Comparison of ENCODE assay signal across 13 mouse cellular contexts in the genomic region with DNA sequence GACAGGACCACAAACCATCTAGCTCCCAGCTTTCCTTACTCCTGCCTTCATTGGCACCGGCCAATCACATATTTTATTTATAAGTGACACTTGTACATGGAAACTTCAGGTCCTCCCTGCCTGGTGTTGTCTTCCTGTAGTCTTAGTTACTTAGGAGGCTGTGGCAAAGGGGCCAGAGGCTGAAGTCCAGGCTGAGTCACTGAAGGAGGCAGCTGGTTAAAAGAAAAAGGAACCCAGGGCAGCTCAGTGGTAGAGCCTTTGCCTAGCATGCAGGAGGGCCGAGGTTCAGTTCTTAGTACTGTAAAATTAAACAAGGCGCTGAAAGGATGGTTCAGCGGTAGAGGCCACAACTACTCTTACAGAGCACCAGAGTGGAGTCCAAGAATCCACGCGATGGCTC. TPM values are rescaled to one million over a fixed set of nuclear protein-coding genes. Genes with fewer than 3 reads are reported as not detected.
DNase-seq lines count a peak whose midpoint lies in the region; ATAC-seq and TF ChIP-seq lines count a peak whose summit lies in the region.
"Had no signal": no experiment of that assay in that cellular context is flagged by ENCODE, and none has a peak within 500 bp of the region (broad histone marks: within the 10 kb centered on the region; RNA-seq: fewer than 3 reads in every experiment).

No protein-coding gene starts in this region.

- no peaks in the 10 kb centered on the region for H3K36me3 ChIP-seq in forebrain, embryonic 13.5 days (ENCODE audit: poor library complexity, severe bottlenecking)
- H3K36me3 ChIP-seq in hindbrain, embryonic 12.5 days, result no peaks in the 10 kb centered on the region
- H3K36me3 ChIP-seq in midbrain, postnatal 0 days (ENCODE audit: insufficient read depth, low read length), result no peaks in the 10 kb centered on the region
- H3K36me3 ChIP-seq: limb, embryonic 15.5 days; lung, embryonic 15.5 days had no signal

- H3K9ac ChIP-seq in forebrain, embryonic 13.5 days, result no peak overlapping the region
- no peak overlapping the region for H3K9ac ChIP-seq in hindbrain, embryonic 12.5 days
- H3K9ac ChIP-seq in midbrain, postnatal 0 days (replicated peaks; ENCODE audit: low read length, poor library complexity, severe bottlenecking), result peak overlapping the region; percentile 75; the same call in 1 of the 2 replicates
- H3K9ac ChIP-seq: lung, embryonic 15.5 days had no signal

- 71% methylated on average over 6 of the region's 6 CpGs for WGBS in forebrain, embryonic 13.5 days
- 71% methylated on average over 6 of the region's 6 CpGs for WGBS in hindbrain, embryonic 12.5 days
- WGBS in midbrain, postnatal 0 days, result 67% methylated on average over 6 of the region's 6 CpGs

- no peaks in the 10 kb centered on the region for H3K9me3 ChIP-seq in forebrain, embryonic 13.5 days (replicated peaks)
- H3K9me3 ChIP-seq in hindbrain, embryonic 12.5 days (replicated peaks), result no peaks in the 10 kb centered on the region
- no peaks in the 10 kb centered on the region for H3K9me3 ChIP-seq in midbrain, postnatal 0 days (ENCODE audit: low read length)
- H3K9me3 ChIP-seq: limb, embryonic 15.5 days; lung, embryonic 15.5 days had no signal

- ATAC-seq in forebrain, embryonic 13.5 days, result no peak
- no peak for ATAC-seq in hindbrain, embryonic 12.5 days (ENCODE audit: low FRiP score)
- no peak for ATAC-seq in midbrain, postnatal 0 days (ENCODE audit: low FRiP score)

- H3K27me3 ChIP-seq in forebrain, embryonic 13.5 days, result peaks cover 3% of the 10 kb centered on the region; the same call in 1 of the 2 replicates
- peaks cover 15% of the 10 kb centered on the region for H3K27me3 ChIP-seq in hindbrain, embryonic 12.5 days
- no peaks in the 10 kb centered on the region for H3K27me3 ChIP-seq in midbrain, postnatal 0 days (ENCODE audit: insufficient read depth, low read length)

- no peak overlapping the region for H3K27ac ChIP-seq in forebrain, embryonic 13.5 days
- H3K27ac ChIP-seq in hindbrain, embryonic 12.5 days, result no peak overlapping the region
- H3K27ac ChIP-seq in midbrain, postnatal 0 days (ENCODE audit: low read depth, low read length), result peak overlapping the region; percentile 77; the same call in 1 of the 2 replicates
- H3K27ac ChIP-seq: limb, embryonic 15.5 days; lung, embryonic 15.5 days had no signal

- peaks cover 21% of the 10 kb centered on the region for H3K4me1 ChIP-seq in forebrain, embryonic 13.5 days
- H3K4me1 ChIP-seq in hindbrain, embryonic 12.5 days, result peaks cover 13% of the 10 kb centered on the region
- 0 out of 2 replicates have a peak, but pooled peaks cover 4% of the 10 kb centered on the region for H3K4me1 ChIP-seq in midbrain, postnatal 0 days (ENCODE audit: insufficient read depth, low read length)

- 0 out of 2 replicates have a peak overlapping the region, but pooled peaks have one; percentile 53 for H3K4me3 ChIP-seq in forebrain, embryonic 13.5 days
- H3K4me3 ChIP-seq in hindbrain, embryonic 12.5 days, result no peak overlapping the region
- peak overlapping the region; percentile 58; the same call in 1 of the 2 replicates for H3K4me3 ChIP-seq in midbrain, postnatal 0 days (ENCODE audit: low read depth, low read length)

- peak overlapping the region; percentile 88 for H3K4me2 ChIP-seq in forebrain, embryonic 13.5 days
- peak overlapping the region; percentile 98; the same call in 1 of the 2 replicates for H3K4me2 ChIP-seq in hindbrain, embryonic 12.5 days (replicated peaks)
- peak overlapping the region; percentile 73 for H3K4me2 ChIP-seq in midbrain, postnatal 0 days (ENCODE audit: low read depth, low read length, poor library complexity, severe bottlenecking)

- DNase-seq in kidney, adult 9 months, result peak; percentile 31
- no peak for DNase-seq in kidney, postnatal 10 days
- no peak for DNase-seq in midbrain, postnatal 0 days (ENCODE audit: low spot score)
- no peak for DNase-seq in frontal cortex, postnatal 25 days (ENCODE audit: low spot score in 2 of 2)
- no peak for DNase-seq in right cerebral cortex, postnatal 36 days (ENCODE audit: low spot score in 2 of 2)

- no peak for TF ChIP-seq CTCF in midbrain, postnatal 0 days (IDR thresholded peaks at IDR 0.05)

RNA-seq across cellular contexts. Expression of a gene that starts 0.8 kb away (rescaled TPM):
- polyA plus RNA-seq in forebrain, embryonic 13.5 days (2015; fragmentation: Nextera tagmentation; extraction: Ambion mirVana), result 2.8 and 3.1 TPM in 2 replicates
- 2.7 and 3.0 TPM in 2 replicates for polyA plus RNA-seq in hindbrain, embryonic 12.5 days (2016; fragmentation: Nextera tagmentation; extraction: Ambion mirVana)
- 6.9 and 7.3 TPM in 2 replicates for total RNA-seq in midbrain, postnatal 0 days (2014; rRNA removed)
- 5.1 and 5.4 TPM in 2 replicates for polyA plus RNA-seq in midbrain, postnatal 0 days (2015; fragmentation: Nextera tagmentation; extraction: Ambion mirVana)
- total RNA-seq: common myeloid progenitor, adult 5-6 weeks had no signal
- polyA plus RNA-seq: erythroblast, embryonic 14.5 days had no signal

RNA-seq across cellular contexts. Expression of a gene that starts 25.2 kb away (rescaled TPM):
- 84.4 and 91.5 TPM in 2 replicates for polyA plus RNA-seq in forebrain, embryonic 13.5 days (2015; fragmentation: Nextera tagmentation; extraction: Ambion mirVana)
- 87.8 and 94.7 TPM in 2 replicates for polyA plus RNA-seq in hindbrain, embryonic 12.5 days (2016; fragmentation: Nextera tagmentation; extraction: Ambion mirVana)
- 38.9 and 39.7 TPM in 2 replicates for total RNA-seq in midbrain, postnatal 0 days (2014; rRNA removed)
- 88.1 and 90.9 TPM in 2 replicates for polyA plus RNA-seq in midbrain, postnatal 0 days (2015; fragmentation: Nextera tagmentation; extraction: Ambion mirVana)

RNA-seq across cellular contexts. Expression of a gene that starts 43.8 kb away (rescaled TPM):
- polyA plus RNA-seq in forebrain, embryonic 13.5 days (2015; fragmentation: Nextera tagmentation; extraction: Ambion mirVana), result not detected in 2 replicates
- polyA plus RNA-seq in hindbrain, embryonic 12.5 days (2016; fragmentation: Nextera tagmentation; extraction: Ambion mirVana), result not detected in 2 replicates
- not detected in 2 replicates for total RNA-seq in midbrain, postnatal 0 days (2014; rRNA removed)
- polyA plus RNA-seq in midbrain, postnatal 0 days (2015; fragmentation: Nextera tagmentation; extraction: Ambion mirVana), result not detected in 2 replicates
- total RNA-seq: common myeloid progenitor, adult 5-6 weeks; gastrocnemius, postnatal 4 days; heart, postnatal 14 days had no signal
- polyA plus RNA-seq: erythroblast, embryonic 14.5 days; limb, embryonic 15.5 days; lung, embryonic 15.5 days had no signal
